In genomic region chr1:85957290-85957689, GRCm38 (mm10) we compare ENCODE assay signal across 21 mouse cellular contexts. TPM values are rescaled to one million over a fixed set of nuclear protein-coding genes. Genes with fewer than 3 reads are reported as not detected.
DNase-seq lines count a peak whose midpoint lies in the region; ATAC-seq and TF ChIP-seq lines count a peak whose summit lies in the region.
"Had no signal": no experiment of that assay in that cellular context is flagged by ENCODE, and none has a peak within 500 bp of the region (broad histone marks: within the 10 kb centered on the region; RNA-seq: fewer than 3 reads in every experiment).

No protein-coding gene starts in this region.

- H3K36me3 ChIP-seq in heart, embryonic 12.5 days = no peaks in the 10 kb centered on the region
- H3K36me3 ChIP-seq in stomach, embryonic 15.5 days = no peaks in the 10 kb centered on the region
- H3K36me3 ChIP-seq in stomach, postnatal 0 days (ENCODE audit: control insufficient read depth, insufficient read depth, low read length) = no peaks in the 10 kb centered on the region
- H3K36me3 ChIP-seq in E14TG2a.4 (ENCODE audit: insufficient read depth, low read length) = no peaks in the 10 kb centered on the region
- H3K36me3 ChIP-seq: liver, embryonic 13.5 days had no signal

- no peaks in the 10 kb centered on the region for H3K27me3 ChIP-seq in heart, embryonic 12.5 days (replicated peaks)
- no peaks in the 10 kb centered on the region for H3K27me3 ChIP-seq in stomach, embryonic 15.5 days (replicated peaks)
- H3K27me3 ChIP-seq in stomach, postnatal 0 days (ENCODE audit: control insufficient read depth, insufficient read depth, low read length) = no peaks in the 10 kb centered on the region
- peaks cover 11% of the 10 kb centered on the region for H3K27me3 ChIP-seq in E14TG2a.4 (ENCODE audit: insufficient read depth, low read length)
- H3K27me3 ChIP-seq: liver, embryonic 13.5 days had no signal

- no peak overlapping the region for H3K9ac ChIP-seq in heart, embryonic 12.5 days
- H3K9ac ChIP-seq in stomach, embryonic 15.5 days = no peak overlapping the region
- H3K9ac ChIP-seq in stomach, postnatal 0 days (ENCODE audit: low read length) = no peak overlapping the region
- H3K9ac ChIP-seq: liver, embryonic 13.5 days had no signal

- ATAC-seq in heart, embryonic 12.5 days (ENCODE audit: insufficient number of reproducible peaks, low FRiP score) = no peak
- 0 out of 2 replicates have a peak, but pooled peaks have one; percentile 24 for ATAC-seq in stomach, embryonic 15.5 days (ENCODE audit: insufficient read depth, low FRiP score, low read depth)
- ATAC-seq in stomach, postnatal 0 days (ENCODE audit: low FRiP score, low TSS enrichment) = no peak
- ATAC-seq: forebrain, embryonic 14.5 days; Patski had no signal

- no peak overlapping the region for H3K4me3 ChIP-seq in heart, embryonic 12.5 days
- no peak overlapping the region for H3K4me3 ChIP-seq in stomach, embryonic 15.5 days (replicated peaks)
- no peak overlapping the region for H3K4me3 ChIP-seq in stomach, postnatal 0 days (ENCODE audit: low read depth, low read length)
- H3K4me3 ChIP-seq in E14TG2a.4 (replicated peaks; ENCODE audit: low read length) = 0 out of 2 replicates have a peak overlapping the region, but pooled peaks have one; percentile 37
- H3K4me3 ChIP-seq: liver, embryonic 13.5 days had no signal

- 41% methylated on average over 5 of the region's 5 CpGs for WGBS in heart, embryonic 12.5 days
- 59% methylated on average over 5 of the region's 5 CpGs for WGBS in stomach, embryonic 15.5 days
- WGBS in stomach, postnatal 0 days = 53% methylated on average over 5 of the region's 5 CpGs

- H3K27ac ChIP-seq in heart, embryonic 12.5 days (ENCODE audit: poor library complexity, severe bottlenecking) = peak overlapping the region; percentile 77; the same call in 1 of the 2 replicates
- H3K27ac ChIP-seq in stomach, embryonic 15.5 days = no peak overlapping the region
- no peak overlapping the region for H3K27ac ChIP-seq in stomach, postnatal 0 days (replicated peaks)
- H3K27ac ChIP-seq: liver, embryonic 13.5 days had no signal

- no peak for TF ChIP-seq EP300 in stomach, postnatal 0 days (optimal IDR thresholded peaks at IDR 0.05)

- peaks cover 63% of the 10 kb centered on the region for H3K4me1 ChIP-seq in heart, embryonic 12.5 days (replicated peaks)
- H3K4me1 ChIP-seq in stomach, embryonic 15.5 days = peaks cover 15% of the 10 kb centered on the region; the same call in 1 of the 2 replicates
- no peaks in the 10 kb centered on the region; the same call in 1 of the 2 replicates for H3K4me1 ChIP-seq in stomach, postnatal 0 days (replicated peaks; ENCODE audit: control insufficient read depth, insufficient read depth)
- H3K4me1 ChIP-seq in E14TG2a.4 (replicated peaks; ENCODE audit: low read depth, low read length) = no peaks in the 10 kb centered on the region; the same call in 1 of the 2 replicates

- no peak overlapping the region for H3K4me2 ChIP-seq in heart, embryonic 12.5 days
- no peak overlapping the region for H3K4me2 ChIP-seq in stomach, embryonic 15.5 days
- no peak overlapping the region for H3K4me2 ChIP-seq in stomach, postnatal 0 days (replicated peaks; ENCODE audit: low read depth)
- H3K4me2 ChIP-seq: liver, embryonic 13.5 days had no signal

- no peak for DNase-seq in heart, adult 8-10 months (ENCODE audit: low spot score)
- no peak for DNase-seq in stomach, postnatal 0 days (ENCODE audit: low spot score)
- peak; percentile 34 for DNase-seq in naive thymus-derived CD4-positive, alpha-beta T cell, adult 2 months (ENCODE audit: low read depth)
- no peak for DNase-seq in frontal cortex, postnatal 25 days (ENCODE audit: low spot score in 2 of 2)
- DNase-seq in cerebellum, postnatal 14 days = no peak
- DNase-seq: cerebellum, adult 2 months; embryo, embryonic 11 days; kidney, adult 8-10 months; liver, embryonic 13.5 days; lung, postnatal 10 days; right cerebral cortex, postnatal 4 days had no signal

- H3K9me3 ChIP-seq in heart, embryonic 12.5 days (replicated peaks) = no peaks in the 10 kb centered on the region
- no peaks in the 10 kb centered on the region for H3K9me3 ChIP-seq in stomach, embryonic 15.5 days
- H3K9me3 ChIP-seq in stomach, postnatal 0 days (ENCODE audit: control insufficient read depth, low read length) = no peaks in the 10 kb centered on the region
- no peaks in the 10 kb centered on the region for H3K9me3 ChIP-seq in E14TG2a.4 (ENCODE audit: low read length)
- H3K9me3 ChIP-seq: liver, embryonic 13.5 days had no signal

- TF ChIP-seq CTCF in stomach, postnatal 0 days (IDR thresholded peaks at IDR 0.05; ENCODE audit: low read depth) = no peak
- no peak for TF ChIP-seq CTCF in E14TG2a.4 (conservative IDR thresholded peaks at IDR 0.05; ENCODE audit: low read length)

RNA-seq across cellular contexts. Expression of gene Gpr55, which starts 3.5 kb away (rescaled TPM):
- polyA plus RNA-seq in heart, embryonic 12.5 days (2016; fragmentation: Nextera tagmentation; extraction: Ambion mirVana) = 0.08 and 0.09 TPM in 2 replicates
- under 1 TPM in 1 of 4 experiments, not detected in 3; 0.09 TPM for total RNA-seq in heart, adult 8-10 months (2022)
- 0.04 and 0.05 TPM in 2 replicates for polyA plus RNA-seq in stomach, embryonic 15.5 days (2015; fragmentation: Nextera tagmentation; extraction: Ambion mirVana)
- 0.08 and 0.16 TPM in 2 replicates for polyA plus RNA-seq in stomach, postnatal 0 days (2015; fragmentation: Nextera tagmentation; extraction: Ambion mirVana)
- total RNA-seq: gastrocnemius, adult 8-10 months had no signal
- polyA plus RNA-seq: forebrain, embryonic 14.5 days; limb, embryonic 11.5 days; Patski; stomach, embryonic 14.5 days had no signal

RNA-seq across cellular contexts. Expression of gene 4933407L21Rik, which starts 29.0 kb away (rescaled TPM):
- 0.08 TPM in 1 of 2 replicates, not detected in the other for polyA plus RNA-seq in heart, embryonic 12.5 days (2016; fragmentation: Nextera tagmentation; extraction: Ambion mirVana)
- not detected for total RNA-seq in heart, adult 8-10 months (2022)
- polyA plus RNA-seq in stomach, embryonic 15.5 days (2015; fragmentation: Nextera tagmentation; extraction: Ambion mirVana) = 0.39 and 0.58 TPM in 2 replicates
- 0.16 and 0.18 TPM in 2 replicates for polyA plus RNA-seq in stomach, postnatal 0 days (2015; fragmentation: Nextera tagmentation; extraction: Ambion mirVana)
- total RNA-seq: monocyte, adult 5-6 weeks had no signal
- polyA plus RNA-seq: liver, embryonic 13.5 days had no signal

RNA-seq across cellular contexts. Expression of gene Spata3, which starts 59.3 kb away (rescaled TPM):
- polyA plus RNA-seq in heart, embryonic 12.5 days (2016; fragmentation: Nextera tagmentation; extraction: Ambion mirVana) = not detected in 2 replicates
- total RNA-seq in heart, adult 8-10 months (2022) = not detected
- polyA plus RNA-seq in stomach, embryonic 15.5 days (2015; fragmentation: Nextera tagmentation; extraction: Ambion mirVana) = not detected in 2 replicates
- polyA plus RNA-seq in stomach, postnatal 0 days (2015; fragmentation: Nextera tagmentation; extraction: Ambion mirVana) = not detected in 2 replicates
- total RNA-seq: gastrocnemius, adult 8-10 months; monocyte, adult 5-6 weeks had no signal
- polyA plus RNA-seq: forebrain, embryonic 14.5 days; heart, embryonic 16.5 days; limb, embryonic 11.5 days; Patski; stomach, embryonic 14.5 days had no signal
